Comparison of ENCODE assay signal across 8 mouse cellular contexts in genomic region chr4:134087412-134087811, GRCm38 (mm10). TPM values are rescaled to one million over a fixed set of nuclear protein-coding genes. Genes with fewer than 3 reads are reported as not detected.
A peak's percentile ranks its signal among the peaks of the same experiment; 100 is the strongest.
DNase-seq lines count a peak whose midpoint lies in the region; ATAC-seq and TF ChIP-seq lines count a peak whose summit lies in the region.

No protein-coding gene starts in this region.

- no peak overlapping the region for H3K4me2 ChIP-seq in liver, embryonic 16.5 days (ENCODE audit: low read depth, low read length)
- H3K4me2 ChIP-seq in neural tube, embryonic 14.5 days (ENCODE audit: low read depth, low read length) = no peak overlapping the region

- ATAC-seq in inflammation-experienced regulatory T-cells, adult 6 months = peak; percentile 66
- ATAC-seq in liver, embryonic 16.5 days (ENCODE audit: low read depth) = peak; percentile 59; the same call in 1 of the 2 replicates
- ATAC-seq in neural tube, embryonic 14.5 days (ENCODE audit: low read depth) = peak; percentile 51; the same call in 1 of the 2 replicates

- intact Hi-C loops in gastrocnemius, adult 2 months (cut with DNase I) = loop anchor here (2.0 to 5.0 kb wide), 2 partner anchors 53 to 155 kb away; no protein-coding TSS in a partner anchor

- peaks cover 2% of the 10 kb centered on the region; the same call in 1 of the 2 replicates for H3K9me3 ChIP-seq in liver, embryonic 16.5 days (replicated peaks; ENCODE audit: control insufficient read depth, low read length)
- no peaks in the 10 kb centered on the region for H3K9me3 ChIP-seq in neural tube, embryonic 14.5 days (ENCODE audit: control insufficient read depth, low read length)

- WGBS in liver, embryonic 16.5 days (ENCODE audit: insufficient replicate concordance) = 13% methylated on average over 7 of the region's 7 CpGs
- WGBS in neural tube, embryonic 14.5 days = 49% methylated on average over 7 of the region's 7 CpGs

- TF ChIP-seq CTCF in gastrocnemius, adult 2 months (IDR thresholded peaks at IDR 0.05) = peak; percentile 74

- H3K4me3 ChIP-seq in gastrocnemius, adult 2 months = no peak overlapping the region
- no peak overlapping the region for H3K4me3 ChIP-seq in liver, embryonic 16.5 days (ENCODE audit: low read depth, low read length)
- H3K4me3 ChIP-seq in neural tube, embryonic 14.5 days (ENCODE audit: low read depth, low read length) = no peak overlapping the region

- peak; percentile 43 for DNase-seq in gastrocnemius, adult 2 months
- DNase-seq in gastrocnemius, postnatal 25 days = no peak
- peak; percentile 40 for DNase-seq in NIH3T3 (ENCODE audit: low read depth)
- DNase-seq in embryo, embryonic 10.5 days (ENCODE audit: low spot score) = peak; percentile 77
- no peak for DNase-seq in right cerebral cortex, postnatal 10 days (ENCODE audit: low spot score in 2 of 2)

- no peaks in the 10 kb centered on the region for H3K27me3 ChIP-seq in liver, embryonic 16.5 days (ENCODE audit: control insufficient read depth, insufficient read depth, low read depth, low read length)
- H3K27me3 ChIP-seq in neural tube, embryonic 14.5 days (ENCODE audit: control insufficient read depth, insufficient read depth, low read length) = peaks cover 2% of the 10 kb centered on the region; the same call in 1 of the 2 replicates

- no peak overlapping the region for H3K27ac ChIP-seq in gastrocnemius, adult 2 months
- no peak overlapping the region for H3K27ac ChIP-seq in liver, embryonic 16.5 days (ENCODE audit: low read length)
- H3K27ac ChIP-seq in neural tube, embryonic 14.5 days (ENCODE audit: low read depth, low read length) = no peak overlapping the region

- no peaks in the 10 kb centered on the region for H3K36me3 ChIP-seq in liver, embryonic 16.5 days (ENCODE audit: control insufficient read depth, insufficient read depth)
- H3K36me3 ChIP-seq in neural tube, embryonic 14.5 days (ENCODE audit: control insufficient read depth, insufficient read depth, low read length) = no peaks in the 10 kb centered on the region

- H3K4me1 ChIP-seq in liver, embryonic 16.5 days (ENCODE audit: control insufficient read depth, low read depth, low read length) = peaks cover under 1% of the 10 kb centered on the region
- no peaks in the 10 kb centered on the region for H3K4me1 ChIP-seq in neural tube, embryonic 14.5 days (ENCODE audit: control insufficient read depth, insufficient read depth, low read length)

- H3K9ac ChIP-seq in liver, embryonic 16.5 days (ENCODE audit: low read depth, low read length) = no peak overlapping the region
- 0 out of 2 replicates have a peak overlapping the region, but pooled peaks have one; percentile 25 for H3K9ac ChIP-seq in neural tube, embryonic 14.5 days (replicated peaks; ENCODE audit: low read depth, low read length)

RNA-seq across cellular contexts. Expression of gene Cd52, which starts 7.5 kb away (rescaled TPM):
- under 1 TPM in 1 of 2 experiments, not detected in 1; 0.71 TPM for total RNA-seq in gastrocnemius, adult 2 months (2021)
- total RNA-seq in gastrocnemius, postnatal 25 days (2021) = 1 to 10 TPM in 1 of 2 experiments, under 1 TPM in 1; 0.61 to 1.2 TPM
- polyA plus RNA-seq in inflammation-experienced regulatory T-cells, adult 6 months (2017; shearing (Covaris generic)) = 1,000 to 10,000 TPM; 2,728 to 3,832 (median 3,666) TPM
- polyA plus RNA-seq in liver, embryonic 16.5 days (2015; fragmentation: Nextera tagmentation; extraction: Ambion mirVana) = 56.1 and 56.8 TPM in 2 replicates
- polyA plus RNA-seq in neural tube, embryonic 14.5 days (2014; fragmentation: Nextera tagmentation; extraction: Ambion mirVana) = 2.1 and 4.7 TPM in 2 replicates

RNA-seq across cellular contexts. Expression of gene Ubxn11, which starts 15.0 kb away (rescaled TPM):
- total RNA-seq in gastrocnemius, adult 2 months (2021) = 1 to 10 TPM in 1 of 2 experiments, under 1 TPM in 1; 0.71 to 1.9 TPM
- 1 to 10 TPM; 1.0 to 1.3 TPM for total RNA-seq in gastrocnemius, postnatal 25 days (2021)
- polyA plus RNA-seq in inflammation-experienced regulatory T-cells, adult 6 months (2017; shearing (Covaris generic)) = 10 to 100 TPM; 36.2 to 54.5 (median 36.5) TPM
- polyA plus RNA-seq in liver, embryonic 16.5 days (2015; fragmentation: Nextera tagmentation; extraction: Ambion mirVana) = 1.3 TPM in 2 replicates
- 21.7 and 26.9 TPM in 2 replicates for polyA plus RNA-seq in neural tube, embryonic 14.5 days (2014; fragmentation: Nextera tagmentation; extraction: Ambion mirVana)

RNA-seq across cellular contexts. Expression of gene Crybg2, which starts 26.8 kb away (rescaled TPM):
- total RNA-seq in gastrocnemius, adult 2 months (2021) = not detected
- total RNA-seq in gastrocnemius, postnatal 25 days (2021) = not detected
- 10 to 100 TPM; 10.8 to 23.3 (median 14.1) TPM for polyA plus RNA-seq in inflammation-experienced regulatory T-cells, adult 6 months (2017; shearing (Covaris generic))
- polyA plus RNA-seq in liver, embryonic 16.5 days (2015; fragmentation: Nextera tagmentation; extraction: Ambion mirVana) = 0.61 and 0.68 TPM in 2 replicates
- 1.6 and 2.9 TPM in 2 replicates for polyA plus RNA-seq in neural tube, embryonic 14.5 days (2014; fragmentation: Nextera tagmentation; extraction: Ambion mirVana)

RNA-seq across cellular contexts. Expression of gene Zfp683, which starts 33.8 kb away (rescaled TPM):
- not detected for total RNA-seq in gastrocnemius, adult 2 months (2021)
- total RNA-seq in gastrocnemius, postnatal 25 days (2021) = not detected
- polyA plus RNA-seq in inflammation-experienced regulatory T-cells, adult 6 months (2017; shearing (Covaris generic)) = 1 to 10 TPM in 1 of 3 experiments, under 1 TPM in 2; 0.80 to 1.1 (median 0.94) TPM
- polyA plus RNA-seq in liver, embryonic 16.5 days (2015; fragmentation: Nextera tagmentation; extraction: Ambion mirVana) = not detected in 2 replicates
- not detected in 2 replicates for polyA plus RNA-seq in neural tube, embryonic 14.5 days (2014; fragmentation: Nextera tagmentation; extraction: Ambion mirVana)

RNA-seq across cellular contexts. Expression of gene Sh3bgrl3, which starts 41.2 kb away (rescaled TPM):
- 10 to 100 TPM; 12.2 to 27.1 TPM for total RNA-seq in gastrocnemius, adult 2 months (2021)
- total RNA-seq in gastrocnemius, postnatal 25 days (2021) = 10 to 100 TPM; 19.1 to 26.6 TPM
- polyA plus RNA-seq in inflammation-experienced regulatory T-cells, adult 6 months (2017; shearing (Covaris generic)) = 1,000 to 10,000 TPM in 2 of 3 experiments, 100 to 1,000 TPM in 1; 884 to 1,358 (median 1,179) TPM
- polyA plus RNA-seq in liver, embryonic 16.5 days (2015; fragmentation: Nextera tagmentation; extraction: Ambion mirVana) = 142 and 161 TPM in 2 replicates
- 395 and 405 TPM in 2 replicates for polyA plus RNA-seq in neural tube, embryonic 14.5 days (2014; fragmentation: Nextera tagmentation; extraction: Ambion mirVana)

Comparison
In these comparisons a context has a peak if more than half of its experiments do, and no peak if none do; other contexts are left out.
1. DNase-seq: peak in gastrocnemius, adult 2 months (single experiment), NIH3T3 (single experiment) and embryo, embryonic 10.5 days (single experiment); none in gastrocnemius, postnatal 25 days (single experiment) and right cerebral cortex, postnatal 10 days (0 of 2).
2. RNA of gene Cd52, which starts 7.5 kb away (polyA plus RNA-seq): 2,728 to 3,832 TPM in inflammation-experienced regulatory T-cells, adult 6 months; 56.1 to 56.8 TPM in liver, embryonic 16.5 days and 2.1 to 4.7 TPM in neural tube, embryonic 14.5 days; every median in the first group is over 10 times any median in the second.
3. Peak in every context shown above with its lines, with median percentiles within 50 percentile points of each other: ATAC-seq.